Mouse (Mus musculus): ENCODE data around the gene Nxpe3. TPM values are rescaled to one million over a fixed set of nuclear protein-coding genes. Genes with fewer than 3 reads are reported as not detected.

The Nxpe3 gene
- polyA plus RNA-seq, 1 experiment from 2014 or later: 0.45 TPM

DNA sequence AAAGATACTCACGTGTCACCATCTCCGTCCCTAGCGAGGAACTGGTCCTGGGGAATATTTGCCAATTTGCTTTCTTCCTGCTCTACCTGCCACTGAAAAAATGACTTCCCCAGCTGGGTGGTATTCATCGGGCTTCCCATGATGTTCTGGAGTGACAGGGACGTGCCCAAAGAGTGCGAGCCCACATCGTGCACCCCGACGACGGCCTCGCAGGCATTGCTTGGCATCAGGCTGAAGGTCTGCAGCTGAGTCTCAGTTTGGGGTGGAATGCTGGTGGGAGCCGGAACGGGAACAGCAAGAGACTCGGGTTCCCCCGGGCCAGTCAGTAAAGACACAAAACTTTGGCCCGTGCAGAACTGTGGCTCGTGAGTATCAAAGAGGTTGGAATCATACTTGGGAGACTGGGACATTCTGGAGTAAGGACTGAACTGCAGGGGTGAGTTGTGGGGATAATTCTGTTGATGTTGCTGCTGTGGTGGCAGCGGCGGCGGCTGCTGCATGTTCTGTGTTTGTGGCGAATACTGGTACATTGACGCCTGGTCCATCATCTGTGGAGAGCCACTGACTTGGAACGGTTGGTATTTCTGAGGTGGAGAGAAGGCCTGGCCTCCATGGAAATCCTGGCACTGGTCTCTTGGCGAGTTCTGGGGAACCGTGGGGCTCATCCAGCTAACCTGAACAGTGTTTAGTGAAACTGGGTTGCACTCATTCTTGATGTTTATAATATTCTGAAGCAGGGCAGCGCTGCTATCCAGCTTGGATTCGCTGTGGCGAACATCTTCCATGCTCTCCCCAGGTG is 77.2 kb downstream of the Nxpe3 start:
- peaks cover 40% of the 10 kb centered on the region for H3K36me3 ChIP-seq

GRCm38 (mm10) chr16:55816202-55816941 is 78.7 kb downstream of the Nxpe3 start:
- no peak overlapping the region for H3K27ac ChIP-seq

More for the DNA sequence above, 77.2 kb downstream of the Nxpe3 start:
- Histone ChIP-seq H3K9ac (no peak overlapping the region), H3K4me1 (replicated peaks) (peaks cover 11% of the 10 kb centered on the region), H3K27me3 (no peaks in the 10 kb centered on the region), H3K4me2 (no peak overlapping the region), H3K27ac (no peak overlapping the region), H3K4me3 (no peak overlapping the region), H3K9me3 (replicated peaks) (no peaks in the 10 kb centered on the region)
- 94% methylated on average over 28 of the region's 28 CpGs for WGBS
- ATAC-seq (replicated peaks; ENCODE audit: insufficient number of reproducible peaks, insufficient read depth, low FRiP score, low read depth): no peak

DNA sequence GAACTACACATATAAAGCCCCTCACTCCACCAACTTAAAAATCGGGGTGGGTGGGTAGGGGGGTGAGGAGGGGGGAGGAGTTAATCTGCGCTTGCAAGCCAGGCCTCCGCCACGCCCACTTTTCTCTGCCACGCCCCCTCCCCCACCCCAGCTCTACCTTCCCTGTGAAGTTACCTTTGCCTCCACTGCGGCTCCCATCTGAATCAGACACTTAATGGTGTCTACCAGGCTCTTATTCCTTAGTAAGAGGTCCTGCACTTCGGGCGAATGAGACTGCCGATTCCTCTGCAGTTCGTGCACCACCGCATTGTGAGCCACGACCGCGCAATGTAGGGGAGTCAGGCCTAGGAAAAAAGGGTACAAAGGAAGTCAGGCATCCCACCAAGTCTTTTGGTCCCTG is 79.6 kb downstream of the Nxpe3 start:
- peaks cover 48% of the 10 kb centered on the region for H3K36me3 ChIP-seq
- ATAC-seq (replicated peaks; ENCODE audit: insufficient number of reproducible peaks, insufficient read depth, low FRiP score, low read depth): no peak
- no peaks in the 10 kb centered on the region for H3K27me3 ChIP-seq
- WGBS: 85% methylated on average over 14 of the region's 14 CpGs
- H3K9me3 ChIP-seq (replicated peaks): no peaks in the 10 kb centered on the region
- no peak overlapping the region for H3K9ac ChIP-seq
- H3K27ac ChIP-seq: no peak overlapping the region
- no peak overlapping the region for H3K4me2 ChIP-seq
- H3K4me1 ChIP-seq (replicated peaks): peaks cover 11% of the 10 kb centered on the region
- H3K4me3 ChIP-seq: no peak overlapping the region

More at GRCm38 (mm10) chr16:55816202-55816941, 78.7 kb downstream of the Nxpe3 start:
- ATAC-seq (replicated peaks; ENCODE audit: insufficient number of reproducible peaks, insufficient read depth, low FRiP score, low read depth): no peak
- 92% methylated on average over 13 of the region's 13 CpGs for WGBS
- H3K27me3 ChIP-seq: no peaks in the 10 kb centered on the region
- H3K9me3 ChIP-seq (replicated peaks): no peaks in the 10 kb centered on the region
- H3K9ac ChIP-seq: no peak overlapping the region
- H3K4me3 ChIP-seq: no peak overlapping the region
- peaks cover 11% of the 10 kb centered on the region for H3K4me1 ChIP-seq (replicated peaks)
- no peak overlapping the region for H3K4me2 ChIP-seq
- peaks cover 44% of the 10 kb centered on the region for H3K36me3 ChIP-seq

- no peaks in the 10 kb centered on the region for H3K9me3 ChIP-seq (replicated peaks)
- H3K27me3 ChIP-seq: no peaks in the 10 kb centered on the region
- no peak overlapping the region for H3K9ac ChIP-seq
- H3K4me3 ChIP-seq: no peak overlapping the region
- peaks cover 9% of the 10 kb centered on the region for H3K4me1 ChIP-seq (replicated peaks)
- H3K36me3 ChIP-seq: peaks cover 54% of the 10 kb centered on the region
- 85% methylated on average over 6 of the region's 6 CpGs for WGBS
- no peak overlapping the region for H3K4me2 ChIP-seq
- no peak overlapping the region for H3K27ac ChIP-seq
- no peak for ATAC-seq (replicated peaks; ENCODE audit: insufficient number of reproducible peaks, insufficient read depth, low FRiP score, low read depth)
Observed at GRCm38 (mm10) chr16:55814686-55815085, 80.4 kb downstream of the Nxpe3 start.

DNA sequence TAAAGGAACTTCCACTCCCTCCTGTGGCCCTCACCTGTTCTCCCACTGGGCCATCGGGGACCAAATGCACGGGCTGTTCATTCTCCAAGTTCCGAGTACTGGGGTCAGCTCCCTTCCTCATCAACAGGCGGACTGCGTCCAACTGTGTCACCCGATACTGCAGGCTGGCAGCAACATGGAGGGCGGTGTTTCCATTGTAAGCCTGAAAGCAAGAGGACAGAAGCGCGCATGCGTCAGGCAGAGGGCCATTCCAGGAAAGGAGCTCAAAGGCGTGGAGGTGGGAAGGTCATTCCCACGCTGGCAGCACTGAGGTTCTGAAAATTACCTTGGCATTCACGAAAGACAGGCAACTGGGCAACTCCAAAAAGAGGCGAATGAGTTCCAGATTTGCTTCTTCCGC is 81.2 kb downstream of the Nxpe3 start:
- Histone ChIP-seq H3K4me2 (no peak overlapping the region), H3K4me3 (no peak overlapping the region), H3K4me1 (replicated peaks) (peaks cover 2% of the 10 kb centered on the region), H3K27ac (no peak overlapping the region), H3K9ac (no peak overlapping the region), H3K36me3 (peaks cover 54% of the 10 kb centered on the region), H3K27me3 (no peaks in the 10 kb centered on the region), H3K9me3 (replicated peaks) (no peaks in the 10 kb centered on the region)
- WGBS: 87% methylated on average over 15 of the region's 15 CpGs
- no peak for ATAC-seq (replicated peaks; ENCODE audit: insufficient number of reproducible peaks, insufficient read depth, low FRiP score, low read depth)

- Histone ChIP-seq H3K36me3 (peaks cover 49% of the 10 kb centered on the region), H3K9ac (no peak overlapping the region), H3K27ac (no peak overlapping the region), H3K4me1 (replicated peaks) (peaks cover 4% of the 10 kb centered on the region; the same call in 1 of the 2 replicates), H3K4me2 (no peak overlapping the region), H3K4me3 (no peak overlapping the region), H3K9me3 (replicated peaks) (no peaks in the 10 kb centered on the region), H3K27me3 (no peaks in the 10 kb centered on the region)
- no peak for ATAC-seq (replicated peaks; ENCODE audit: insufficient number of reproducible peaks, insufficient read depth, low FRiP score, low read depth)
- 79% methylated on average over 6 of the region's 6 CpGs for WGBS
Observed at GRCm38 (mm10) chr16:55811792-55812191, 83.3 kb downstream of the Nxpe3 start.

- ATAC-seq (replicated peaks; ENCODE audit: insufficient number of reproducible peaks, insufficient read depth, low FRiP score, low read depth): no peak
- WGBS: 88% methylated on average over 9 of the region's 9 CpGs
- H3K4me3 ChIP-seq: no peak overlapping the region
- peaks cover 4% of the 10 kb centered on the region; the same call in 1 of the 2 replicates for H3K4me1 ChIP-seq (replicated peaks)
- no peak overlapping the region for H3K27ac ChIP-seq
- no peaks in the 10 kb centered on the region for H3K27me3 ChIP-seq
- H3K9ac ChIP-seq: no peak overlapping the region
- no peak overlapping the region for H3K4me2 ChIP-seq
- H3K36me3 ChIP-seq: peaks cover 31% of the 10 kb centered on the region
- no peaks in the 10 kb centered on the region for H3K9me3 ChIP-seq (replicated peaks)
Observed at GRCm38 (mm10) chr16:55809779-55810514, 85.1 kb downstream of the Nxpe3 start.

GRCm38 (mm10) chr16:55809345-55809744 is 85.7 kb downstream of the Nxpe3 start:
- no peaks in the 10 kb centered on the region for H3K9me3 ChIP-seq (replicated peaks)
- H3K9ac ChIP-seq: no peak overlapping the region
- no peak overlapping the region for H3K4me2 ChIP-seq
- peaks cover 4% of the 10 kb centered on the region; the same call in 1 of the 2 replicates for H3K4me1 ChIP-seq (replicated peaks)
- no peak for ATAC-seq (replicated peaks; ENCODE audit: insufficient number of reproducible peaks, insufficient read depth, low FRiP score, low read depth)
- peaks cover 26% of the 10 kb centered on the region for H3K36me3 ChIP-seq
- H3K4me3 ChIP-seq: no peak overlapping the region
- 96% methylated on average over 6 of the region's 6 CpGs for WGBS
- no peak overlapping the region for H3K27ac ChIP-seq
- H3K27me3 ChIP-seq: no peaks in the 10 kb centered on the region

GRCm38 (mm10) chr16:55807505-55807932 is 87.6 kb downstream of the Nxpe3 start:
- ATAC-seq (replicated peaks; ENCODE audit: insufficient number of reproducible peaks, insufficient read depth, low FRiP score, low read depth): no peak
- Histone ChIP-seq H3K4me3 (no peak overlapping the region), H3K4me2 (no peak overlapping the region), H3K36me3 (peaks cover 10% of the 10 kb centered on the region), H3K4me1 (replicated peaks) (peaks cover 4% of the 10 kb centered on the region; the same call in 1 of the 2 replicates), H3K9ac (no peak overlapping the region), H3K9me3 (replicated peaks) (no peaks in the 10 kb centered on the region), H3K27me3 (no peaks in the 10 kb centered on the region), H3K27ac (no peak overlapping the region)
- WGBS: 27% methylated on average over 6 of the region's 6 CpGs

GRCm38 (mm10) chr16:55804799-55805198 is 90.3 kb downstream of the Nxpe3 start:
- Histone ChIP-seq H3K27me3 (no peaks in the 10 kb centered on the region), H3K4me1 (replicated peaks) (peaks cover 4% of the 10 kb centered on the region; the same call in 1 of the 2 replicates), H3K36me3 (no peaks in the 10 kb centered on the region), H3K9ac (no peak overlapping the region), H3K27ac (no peak overlapping the region), H3K4me3 (no peak overlapping the region), H3K4me2 (no peak overlapping the region), H3K9me3 (replicated peaks) (no peaks in the 10 kb centered on the region)
- WGBS: 66% methylated on average over 1 of the region's 1 CpGs
- ATAC-seq (replicated peaks; ENCODE audit: insufficient number of reproducible peaks, insufficient read depth, low FRiP score, low read depth): no peak

DNA sequence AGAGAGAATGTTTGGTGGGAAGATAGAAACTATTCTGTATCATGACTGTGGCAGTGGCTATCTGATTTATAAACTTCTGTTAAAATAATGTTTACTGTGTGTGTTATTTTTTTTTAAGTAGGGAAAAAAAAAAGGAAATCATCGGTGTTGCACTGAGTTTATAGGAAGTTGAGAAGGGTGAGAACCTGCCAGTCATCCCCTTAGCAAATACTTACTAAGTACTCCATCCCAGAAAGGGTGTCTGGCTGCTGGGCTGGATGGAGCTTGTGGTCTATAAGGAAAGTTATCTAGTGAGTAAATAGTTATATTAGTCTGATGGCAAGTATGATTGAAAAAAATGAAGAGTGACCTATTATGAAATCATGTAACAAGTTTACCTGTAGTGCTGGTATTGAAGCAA is 93.5 kb downstream of the Nxpe3 start:
- no peaks in the 10 kb centered on the region for H3K27me3 ChIP-seq
- no peak overlapping the region for H3K27ac ChIP-seq
- H3K4me1 ChIP-seq (replicated peaks): no peaks in the 10 kb centered on the region
- no peak overlapping the region for H3K4me2 ChIP-seq
- H3K4me3 ChIP-seq: no peak overlapping the region
- no peak for ATAC-seq (replicated peaks; ENCODE audit: insufficient number of reproducible peaks, insufficient read depth, low FRiP score, low read depth)
- 73% methylated on average over 1 of the region's 1 CpGs for WGBS
- no peaks in the 10 kb centered on the region for H3K36me3 ChIP-seq
- no peak overlapping the region for H3K9ac ChIP-seq
- no peaks in the 10 kb centered on the region for H3K9me3 ChIP-seq (replicated peaks)
